Mouse (Mus musculus) kidney, adult 2 months (tissue): ENCODE measurements around the gene Bcar3.

Experiments
- CTCF ChIP-seq: fragments of 200-500 bp; conservative IDR thresholded peaks from 2 replicates; pipeline ENCODE4 v1.5.1; 2011; ENCODE audit warnings: low read depth, mild to moderate bottlenecking, control low read depth, low read length, moderate library complexity, mixed read lengths; ENCODE audit not compliant: insufficient read depth, insufficient read length
- POLR2A ChIP-seq: fragments of 200-500 bp; IDR thresholded peaks from one replicate; pipeline ENCODE4 v1.6.1; 2011; ENCODE audit warnings: low read depth, low read length, control low read depth

- no peak for TF ChIP-seq POLR2A
- TF ChIP-seq CTCF, result no peak
Measured at GRCm38 (mm10) chr3:122551174-122551573, 257.2 kb downstream of the Bcar3 start.
